Mouse (Mus musculus): Measurements from ENCODE around the gene Uvssa.

DNA sequence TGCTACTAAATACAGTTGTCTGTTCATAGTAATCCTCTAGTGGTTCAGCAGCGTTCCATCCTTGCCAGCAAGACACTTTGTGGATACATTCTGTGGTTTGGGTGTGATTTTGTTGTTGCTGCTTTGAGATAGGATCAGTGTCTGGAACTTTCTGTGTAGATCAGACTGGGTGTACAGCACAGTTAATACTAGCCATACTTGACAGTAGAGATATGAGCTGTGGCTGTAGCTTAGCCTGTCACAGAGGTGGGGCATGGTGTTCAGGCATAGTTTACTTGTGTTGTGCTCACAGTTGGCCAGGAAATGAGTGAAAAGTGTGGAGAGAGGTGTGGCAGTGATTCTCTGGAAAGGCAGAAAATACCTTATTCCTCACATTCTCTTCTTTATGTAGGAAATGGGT is 20.9 kb upstream of the Uvssa start:
- TF ChIP-seq POLR2A (IDR thresholded peaks at IDR 0.05; ENCODE audit: borderline replicate concordance, control insufficient read depth, low read depth, low read length) (no peak), CTCF (IDR thresholded peaks at IDR 0.05; ENCODE audit: control insufficient read depth, insufficient read depth, low read length) (no peak)

Data from bone marrow, adult 2 months (tissue).